Mouse (Mus musculus) intestine, embryonic 14.5 days (tissue): Measurements from ENCODE around the gene Nmnat1. TPM values are rescaled to one million over a fixed set of nuclear protein-coding genes. Genes with fewer than 3 reads are reported as not detected.
A peak's percentile ranks its signal among the peaks of the same experiment; 100 is the strongest.

Source experiments
- ATAC-seq: fragments of 200-750 bp; cut with Nextera tagmentation; replicated peaks from 2 replicates; pipeline ENCODE4 v1.8.0; 2017; ENCODE audit warnings: low read depth, moderate number of reproducible peaks, moderate TSS enrichment, moderate library complexity; ENCODE audit not compliant: low FRiP score, low TSS enrichment
- DNase-seq: peaks from one replicate; pipeline ENCODE4 v3.0.0-alpha.2; 2018; ENCODE audit warnings: low spot score
- H3K27ac ChIP-seq: fragments of 300-500 bp; sonication (generic); 2 replicates; pipeline ENCODE4 v1.5.1; 2014; ENCODE audit warnings: low read depth, mild to moderate bottlenecking, control low read depth
- H3K27me3 ChIP-seq: fragments of 300-500 bp; sonication (generic); replicated peaks from 2 replicates; pipeline ENCODE4 v1.6.1; 2014; ENCODE audit warnings: low read length, control low read depth; ENCODE audit not compliant: control insufficient read depth, insufficient read depth
- H3K36me3 ChIP-seq: fragments of 300-500 bp; sonication (generic); 2 replicates; pipeline ENCODE4 v1.6.1; 2014; ENCODE audit warnings: low read length, control low read depth; ENCODE audit not compliant: control insufficient read depth, insufficient read depth
- H3K4me1 ChIP-seq: fragments of 300-500 bp; sonication (generic); replicated peaks from 2 replicates; pipeline ENCODE4 v1.6.1; 2014; ENCODE audit warnings: low read length, control low read depth, mixed read lengths; ENCODE audit not compliant: control insufficient read depth, insufficient read depth
- H3K4me2 ChIP-seq: fragments of 300-500 bp; sonication (generic); 2 replicates; pipeline ENCODE4 v1.6.1; 2014; ENCODE audit warnings: low read length
- H3K4me3 ChIP-seq: fragments of 300-500 bp; sonication (generic); 2 replicates; pipeline ENCODE4 v1.5.1; 2014; ENCODE audit warnings: low read depth, low read length, control low read depth, mixed read lengths
- H3K9ac ChIP-seq: fragments of 300-500 bp; sonication (generic); 2 replicates; pipeline ENCODE4 v1.6.1; 2014; ENCODE audit warnings: mild to moderate bottlenecking, low read length
- H3K9me3 ChIP-seq: fragments of 300-500 bp; sonication (generic); 2 replicates; pipeline ENCODE4 v1.6.1; 2016; ENCODE audit warnings: low read length, control low read depth; ENCODE audit not compliant: control insufficient read depth
- WGBS: fragments of 180-500 bp; shearing (Covaris S2); extraction: QIAGEN DNeasy Blood & Tissue Kit; methylation state at CpG from one replicate; pipeline ENCODE4 v1.1.7; 2014; 5-methylcytosine and 5-hydroxymethylcytosine counted together
- polyA plus RNA-seq: library from polyadenylated mRNA; unstranded; fragments of >200 nt; fragmentation: Nextera tagmentation; extraction: Ambion mirVana; gene quantifications from 2 replicates; pipeline ENCODE4 v1.2.1, GENCODE M21; 2014

The Nmnat1 gene
- 12.0 and 13.7 TPM in 2 replicates for polyA plus RNA-seq

- H3K36me3 ChIP-seq, result peaks cover 36% of the 10 kb centered on the region
- DNase-seq (peak; percentile 97), ATAC-seq (peak; percentile 98)
- peaks cover 8% of the 10 kb centered on the region for H3K4me1 ChIP-seq
- no peaks in the 10 kb centered on the region for H3K27me3 ChIP-seq
- H3K9me3 ChIP-seq, result no peaks in the 10 kb centered on the region
- WGBS, result under 1% methylated on average over 60 of the region's 60 CpGs
- peak within 1 kb of the TSS; percentile 88 for H3K4me2 ChIP-seq
- peak within 1 kb of the TSS; percentile 57 for H3K9ac ChIP-seq
- H3K27ac ChIP-seq, result peak within 1 kb of the TSS; percentile 70
- peak within 1 kb of the TSS; percentile 58 for H3K4me3 ChIP-seq
Observed at GRCm38 (mm10) chr4:149485053-149485824, at the start of gene Nmnat1, which contains the start of gene Lzic. Nmnat1 (minus strand) TSS chr4:149485202. Lzic (plus strand) TSS chr4:149485229.

DNA sequence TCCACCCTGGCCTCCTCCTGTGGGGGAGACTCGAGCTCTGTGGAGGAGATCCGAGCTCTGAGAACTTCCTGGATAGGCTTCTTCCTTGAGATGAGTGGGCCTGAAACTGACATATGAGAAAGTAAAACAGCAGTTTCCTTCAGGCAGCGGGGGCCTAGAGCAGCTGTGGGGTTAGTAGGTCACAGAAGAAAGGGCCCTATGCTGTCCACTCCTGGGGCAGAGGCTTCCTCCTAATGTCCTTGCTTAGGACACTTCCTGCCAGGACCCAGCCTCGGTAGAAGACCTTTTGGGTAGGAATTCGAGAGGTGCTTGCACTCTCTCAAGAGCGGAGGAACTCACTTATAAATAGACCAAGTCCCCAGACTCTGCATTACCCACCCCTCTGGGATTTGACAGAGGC lies 44.7 kb upstream of the Nmnat1 start:
- Histone ChIP-seq H3K36me3 (no peaks in the 10 kb centered on the region), H3K27ac (no peak overlapping the region), H3K4me2 (no peak overlapping the region), H3K9me3 (no peaks in the 10 kb centered on the region), H3K4me3 (no peak overlapping the region), H3K4me1 (peaks cover 10% of the 10 kb centered on the region; the same call in 1 of the 2 replicates), H3K9ac (no peak overlapping the region), H3K27me3 (no peaks in the 10 kb centered on the region)
- ATAC-seq (no peak), DNase-seq (no peak)
- 58% methylated on average over 6 of the region's 6 CpGs for WGBS

GRCm38 (mm10) chr4:149527621-149528354 lies 42.8 kb upstream of the Nmnat1 start:
- no peak overlapping the region for H3K4me3 ChIP-seq
- no peak overlapping the region for H3K4me2 ChIP-seq
- H3K9ac ChIP-seq, result no peak overlapping the region
- DNase-seq (no peak), ATAC-seq (no peak)
- no peak overlapping the region for H3K27ac ChIP-seq
- no peaks in the 10 kb centered on the region for H3K27me3 ChIP-seq
- WGBS, result 76% methylated on average over 15 of the region's 15 CpGs
- H3K9me3 ChIP-seq, result no peaks in the 10 kb centered on the region
- peaks cover 10% of the 10 kb centered on the region; the same call in 1 of the 2 replicates for H3K4me1 ChIP-seq
- H3K36me3 ChIP-seq, result no peaks in the 10 kb centered on the region

DNA sequence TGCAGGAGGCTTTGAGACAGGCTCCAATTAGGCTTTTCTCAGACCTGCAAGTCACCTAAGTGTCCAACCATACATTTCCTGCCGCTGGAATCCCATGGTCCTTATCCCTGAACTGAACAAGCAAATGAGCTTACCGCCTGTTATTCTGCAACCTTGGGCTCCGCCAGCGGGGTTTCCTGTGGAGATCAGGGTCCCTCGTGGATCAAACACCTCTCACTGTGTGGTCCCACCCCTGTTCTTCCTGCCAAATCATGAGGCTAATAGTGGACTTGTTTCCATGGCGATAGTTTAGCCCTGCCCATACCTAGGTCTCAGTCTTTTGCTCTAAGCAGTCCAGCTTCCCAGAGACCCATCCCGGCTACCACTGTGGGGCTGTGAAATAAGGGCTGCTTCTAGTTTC lies 41.3 kb upstream of the Nmnat1 start:
- H3K4me1 ChIP-seq, result peaks cover 10% of the 10 kb centered on the region; the same call in 1 of the 2 replicates
- ATAC-seq, result 0 out of 2 replicates have a peak, but pooled peaks have one; percentile 47
- WGBS, result 36% methylated on average over 7 of the region's 7 CpGs
- H3K9me3 ChIP-seq, result no peaks in the 10 kb centered on the region
- H3K36me3 ChIP-seq, result no peaks in the 10 kb centered on the region
- no peak overlapping the region for H3K9ac ChIP-seq
- no peak overlapping the region for H3K4me2 ChIP-seq
- no peak for DNase-seq
- H3K4me3 ChIP-seq, result no peak overlapping the region
- H3K27me3 ChIP-seq, result no peaks in the 10 kb centered on the region
- H3K27ac ChIP-seq, result no peak overlapping the region

DNA sequence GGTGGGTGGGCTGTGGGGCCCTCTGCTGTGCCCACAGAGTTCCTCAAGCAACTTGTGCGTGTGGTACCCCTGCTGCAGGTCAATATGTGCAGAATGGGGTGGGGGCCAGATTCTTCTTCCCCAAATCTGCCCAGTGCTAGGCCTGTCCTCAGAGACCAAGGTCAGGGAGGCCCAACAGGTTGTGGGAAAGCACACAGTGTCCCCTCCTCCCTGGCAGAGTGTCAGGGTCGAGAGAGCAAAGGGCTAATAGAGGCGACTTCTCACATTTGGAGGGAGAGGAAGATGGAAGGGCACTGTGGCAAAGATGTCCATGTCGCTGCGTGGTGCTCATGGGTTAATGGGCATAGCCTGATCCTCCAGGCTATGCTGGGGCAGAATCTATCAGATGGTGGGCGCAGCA lies 40.8 kb upstream of the Nmnat1 start:
- no peak for DNase-seq

GRCm38 (mm10) chr4:149525170-149525569 lies 40.2 kb upstream of the Nmnat1 start:
- WGBS, result 85% methylated on average over 4 of the region's 4 CpGs
- DNase-seq (no peak), ATAC-seq (no peak)
- no peak overlapping the region for H3K4me3 ChIP-seq
- no peak overlapping the region for H3K27ac ChIP-seq
- H3K27me3 ChIP-seq, result no peaks in the 10 kb centered on the region
- no peak overlapping the region for H3K9ac ChIP-seq
- peaks cover 10% of the 10 kb centered on the region; the same call in 1 of the 2 replicates for H3K4me1 ChIP-seq
- no peak overlapping the region for H3K4me2 ChIP-seq
- H3K36me3 ChIP-seq, result no peaks in the 10 kb centered on the region
- H3K9me3 ChIP-seq, result no peaks in the 10 kb centered on the region

More for the DNA sequence above, 40.8 kb upstream of the Nmnat1 start:
- no peak for ATAC-seq
- no peak overlapping the region for H3K4me3 ChIP-seq
- H3K9me3 ChIP-seq, result no peaks in the 10 kb centered on the region
- H3K4me1 ChIP-seq, result peaks cover 10% of the 10 kb centered on the region; the same call in 1 of the 2 replicates
- no peak overlapping the region for H3K9ac ChIP-seq
- no peaks in the 10 kb centered on the region for H3K27me3 ChIP-seq
- H3K4me2 ChIP-seq, result no peak overlapping the region
- no peaks in the 10 kb centered on the region for H3K36me3 ChIP-seq
- no peak overlapping the region for H3K27ac ChIP-seq
- WGBS, result 65% methylated on average over 6 of the region's 6 CpGs

GRCm38 (mm10) chr4:149523961-149524360 lies 39.0 kb upstream of the Nmnat1 start:
- H3K4me3 ChIP-seq, result no peak overlapping the region
- ATAC-seq (no peak), DNase-seq (no peak)
- H3K27ac ChIP-seq, result no peak overlapping the region
- no peak overlapping the region for H3K9ac ChIP-seq
- no peaks in the 10 kb centered on the region for H3K27me3 ChIP-seq
- H3K9me3 ChIP-seq, result no peaks in the 10 kb centered on the region
- no peaks in the 10 kb centered on the region for H3K36me3 ChIP-seq
- H3K4me2 ChIP-seq, result no peak overlapping the region
- peaks cover 13% of the 10 kb centered on the region; the same call in 1 of the 2 replicates for H3K4me1 ChIP-seq
- WGBS, result 85% methylated on average over 6 of the region's 6 CpGs

DNA sequence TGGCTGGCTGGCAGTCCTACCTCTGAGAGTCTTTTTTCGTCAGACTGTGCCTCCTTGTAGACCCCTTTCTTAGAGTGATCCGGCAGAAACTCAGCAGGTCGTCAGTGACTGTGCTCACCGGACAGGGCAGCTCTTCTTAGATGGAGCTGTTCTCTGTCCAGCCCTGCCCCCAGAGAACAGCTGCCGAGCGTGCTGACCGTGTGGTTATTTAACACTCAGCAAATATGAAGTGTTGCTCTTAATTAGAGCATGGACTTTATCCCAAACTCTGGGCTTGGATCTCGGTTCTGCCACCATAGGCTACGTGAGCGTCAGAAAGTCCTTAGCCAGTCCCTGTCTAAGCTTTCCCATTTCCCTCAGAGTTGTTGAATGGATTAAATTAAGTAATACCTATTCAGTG lies 36.3 kb upstream of the Nmnat1 start:
- DNase-seq (no peak), ATAC-seq (no peak)
- Histone ChIP-seq H3K4me3 (no peak overlapping the region), H3K9me3 (no peaks in the 10 kb centered on the region), H3K27ac (no peak overlapping the region), H3K4me1 (peaks cover 11% of the 10 kb centered on the region; the same call in 1 of the 2 replicates), H3K27me3 (no peaks in the 10 kb centered on the region), H3K4me2 (no peak overlapping the region), H3K9ac (no peak overlapping the region), H3K36me3 (no peaks in the 10 kb centered on the region)
- WGBS, result 74% methylated on average over 10 of the region's 10 CpGs
